Mouse (Mus musculus): Measurements from ENCODE around the gene Kif7. TPM values are rescaled to one million over a fixed set of nuclear protein-coding genes. Genes with fewer than 3 reads are reported as not detected.
A peak's percentile ranks its signal among the peaks of the same experiment; 100 is the strongest.

Kif7 gene
- total RNA-seq, 4 experiments from 2014 or later, result 1.2 to 1.4 (median 1.2) TPM

GRCm38 (mm10) chr7:79721386-79721977, 6.0 kb upstream of the Kif7 start:
- DNase-seq (ENCODE audit: low spot score), result peak; percentile 36

GRCm38 (mm10) chr7:79710831-79711230, 4.7 kb downstream of the Kif7 start:
- DNase-seq (ENCODE audit: low spot score), result no peak

GRCm38 (mm10) chr7:79710130-79710607, 5.4 kb downstream of the Kif7 start:
- no peak for DNase-seq (ENCODE audit: low spot score)

- no peak for DNase-seq (ENCODE audit: low spot score)
Observed at GRCm38 (mm10) chr7:79705210-79705609, 10.3 kb downstream of the Kif7 start.

- DNase-seq (ENCODE audit: low spot score), result no peak
Observed at GRCm38 (mm10) chr7:79702755-79703154, 12.8 kb downstream of the Kif7 start.

GRCm38 (mm10) chr7:79696495-79696894, 19.0 kb downstream of the Kif7 start:
- DNase-seq (ENCODE audit: low spot score), result no peak

- DNase-seq (ENCODE audit: low spot score), result no peak
Observed at GRCm38 (mm10) chr7:79680231-79680630, 35.3 kb downstream of the Kif7 start.

- DNase-seq (ENCODE audit: low spot score), result no peak
Observed at GRCm38 (mm10) chr7:79679186-79679585, 36.3 kb downstream of the Kif7 start.

- no peak for DNase-seq (ENCODE audit: low spot score)
Observed at GRCm38 (mm10) chr7:79670900-79671604, 44.5 kb downstream of the Kif7 start.

- DNase-seq (ENCODE audit: low spot score), result no peak
Observed at GRCm38 (mm10) chr7:79666690-79667089, 48.8 kb downstream of the Kif7 start.

GRCm38 (mm10) chr7:79661253-79661890, 54.1 kb downstream of the Kif7 start:
- DNase-seq (ENCODE audit: low spot score), result no peak

- no peak for DNase-seq (ENCODE audit: low spot score)
Observed at GRCm38 (mm10) chr7:79660291-79661150, 55.0 kb downstream of the Kif7 start.

- DNase-seq (ENCODE audit: low spot score), result peak; percentile 94
Observed at GRCm38 (mm10) chr7:79659578-79660290, 55.8 kb downstream of the Kif7 start, which contains the start of gene Ticrr. Gene Ticrr, plus strand, starts transcription at chr7:79660196.

- DNase-seq (ENCODE audit: low spot score), result no peak
Observed at GRCm38 (mm10) chr7:79654586-79654985, 60.9 kb downstream of the Kif7 start.

GRCm38 (mm10) chr7:79654185-79654584, 61.3 kb downstream of the Kif7 start:
- no peak for DNase-seq (ENCODE audit: low spot score)

GRCm38 (mm10) chr7:79649005-79649404, 66.5 kb downstream of the Kif7 start:
- DNase-seq (ENCODE audit: low spot score), result peak; percentile 16

Other genes with a start within 250 kb of the Kif7 start
- 10 to 100 TPM; 65.9 to 72.3 (median 69.9) TPM for gene Polg, start 249.4 kb downstream of the Kif7 start, total RNA-seq (2022)
- gene Rhcg, start 98.1 kb downstream of the Kif7 start, total RNA-seq (2022), result not detected
- gene Ticrr, start 55.5 kb downstream of the Kif7 start, total RNA-seq (2022), result under 1 TPM in 1 of 4 experiments, not detected in 3; 0.14 TPM
- gene Plin1, start 17.2 kb upstream of the Kif7 start, total RNA-seq (2022), result 1 to 10 TPM; 4.4 to 5.6 (median 5.0) TPM
- 10 to 100 TPM; 15.7 to 29.2 (median 22.4) TPM for gene Pex11a, start 27.4 kb upstream of the Kif7 start, total RNA-seq (2022)
- not detected for gene Wdr93, start 27.4 kb upstream of the Kif7 start, total RNA-seq (2022)
- gene Mesp1, start 78.1 kb upstream of the Kif7 start, total RNA-seq (2022), result not detected
- gene Mesp2, start 95.0 kb upstream of the Kif7 start, total RNA-seq (2022), result under 1 TPM in 3 of 4 experiments, not detected in 1; 0.22 to 0.23 (median 0.22) TPM
- 10 to 100 TPM in 3 of 4 experiments, 1 to 10 TPM in 1; 9.2 to 16.4 (median 10.3) TPM for gene Anpep, start 145.3 kb upstream of the Kif7 start, total RNA-seq (2022)
- gene Ap3s2, start 204.9 kb upstream of the Kif7 start, total RNA-seq (2022), result 10 to 100 TPM; 20.6 to 28.6 (median 22.6) TPM
- 10 to 100 TPM in 2 of 4 experiments, 1 to 10 TPM in 2; 9.7 to 10.9 (median 10.0) TPM for gene Arpin, start 219.6 kb upstream of the Kif7 start, total RNA-seq (2022)